Mouse (Mus musculus) olfactory bulb, adult 2 months (tissue): ENCODE measurements at regions not wholly inside any gene's neighbourhood (a gene's known extent, or its start where the extent isn't known, plus 50 kb on each side); places are given as distances from the start of the nearest gene placed in this dataset.

Experiments
- CTCF ChIP-seq: fragments of 200-500 bp; IDR thresholded peaks from 2 replicates; pipeline ENCODE4 v1.5.1; 2012; ENCODE audit warnings: low read depth, mild to moderate bottlenecking, low read length, moderate library complexity; ENCODE audit not compliant: insufficient read depth
- POLR2A ChIP-seq: fragments of 200-500 bp; IDR thresholded peaks from 2 replicates; pipeline ENCODE4 v1.6.1; 2012; ENCODE audit warnings: mild to moderate bottlenecking, low read depth, low read length, moderate library complexity; ENCODE audit not compliant: insufficient read depth

GRCm38 (mm10) chr1:184484801-184485200 lies 247.6 kb downstream of the Hlx start:
- TF ChIP-seq CTCF: no peak
- TF ChIP-seq POLR2A: no peak
